Comparison of ENCODE assay signal across 8 mouse cellular contexts in genomic region chr6:92214773-92215449, GRCm38 (mm10). TPM values are rescaled to one million over a fixed set of nuclear protein-coding genes. Genes with fewer than 3 reads are reported as not detected.
DNase-seq lines count a peak whose midpoint lies in the region; ATAC-seq and TF ChIP-seq lines count a peak whose summit lies in the region.

TSS of gene Rbsn (minus strand) at chr6:92214925.

- H3K4me2 ChIP-seq in CH12.LX (ENCODE audit: insufficient read depth, low read depth, poor library complexity, severe bottlenecking), result peak within 1 kb of the TSS; percentile 70
- H3K4me2 ChIP-seq in forebrain, embryonic 11.5 days (ENCODE audit: low read depth, low read length, severe bottlenecking), result peak within 1 kb of the TSS; percentile 67
- peak within 1 kb of the TSS; percentile 78 for H3K4me2 ChIP-seq in heart, embryonic 16.5 days (ENCODE audit: low read depth, low read length)
- peak within 1 kb of the TSS; percentile 93 for H3K4me2 ChIP-seq in liver, embryonic 15.5 days
- H3K4me2 ChIP-seq in neural tube, embryonic 12.5 days (replicated peaks), result peak within 1 kb of the TSS; percentile 93

- H3K4me1 ChIP-seq in CH12.LX (ENCODE audit: control insufficient read depth in 1 of 2, insufficient read depth in 2 of 2), result peaks cover 2 to 14% of the 10 kb centered on the region in 2 experiments; a peak in 2 of 4 replicates
- peaks cover 5% of the 10 kb centered on the region for H3K4me1 ChIP-seq in forebrain, embryonic 11.5 days (replicated peaks; ENCODE audit: control insufficient read depth, insufficient read depth, low read length)
- H3K4me1 ChIP-seq in heart, embryonic 16.5 days (ENCODE audit: control insufficient read depth, insufficient read depth, low read length), result peaks cover 8% of the 10 kb centered on the region
- H3K4me1 ChIP-seq in liver, embryonic 15.5 days (replicated peaks), result peaks cover 23% of the 10 kb centered on the region
- peaks cover 8% of the 10 kb centered on the region for H3K4me1 ChIP-seq in neural tube, embryonic 12.5 days
- peaks cover 3% of the 10 kb centered on the region; the same call in 1 of the 2 replicates for H3K4me1 ChIP-seq in testis, adult 2 months (ENCODE audit: control insufficient read depth, insufficient read depth, low read length)

- DNase-seq in CH12.LX (ENCODE audit: extremely low read depth), result peak; percentile 92
- DNase-seq in c-Kit-positive CD71-positive TER-119-negative erythroid progenitor cells, embryonic 14.5 days (ENCODE audit: low read depth), result peak; percentile 90
- peak; percentile 96 for DNase-seq in forebrain, embryonic 11.5 days (ENCODE audit: low spot score)
- DNase-seq in kidney, postnatal 36 days, result peak; percentile 95 to 97

- TF ChIP-seq RAD21 in CH12.LX (IDR thresholded peaks at IDR 0.05; ENCODE audit: low read depth, low read length), result no peak

- H3K9me3 ChIP-seq in CH12.LX (replicated peaks; ENCODE audit: low read length), result no peaks in the 10 kb centered on the region
- no peaks in the 10 kb centered on the region for H3K9me3 ChIP-seq in forebrain, embryonic 11.5 days (ENCODE audit: control insufficient read depth, low read length)
- no peaks in the 10 kb centered on the region for H3K9me3 ChIP-seq in heart, embryonic 16.5 days (replicated peaks; ENCODE audit: control insufficient read depth, low read length)
- no peaks in the 10 kb centered on the region for H3K9me3 ChIP-seq in liver, embryonic 15.5 days (replicated peaks)
- H3K9me3 ChIP-seq in neural tube, embryonic 12.5 days, result no peaks in the 10 kb centered on the region

- peak within 1 kb of the TSS; percentile 67 for H3K9ac ChIP-seq in CH12.LX (ENCODE audit: insufficient read depth, low read depth)
- H3K9ac ChIP-seq in forebrain, embryonic 11.5 days (ENCODE audit: low read length), result peak within 1 kb of the TSS; percentile 92
- peak within 1 kb of the TSS; percentile 93 for H3K9ac ChIP-seq in heart, embryonic 16.5 days (ENCODE audit: low read length)
- peak within 1 kb of the TSS; percentile 84 for H3K9ac ChIP-seq in liver, embryonic 15.5 days
- H3K9ac ChIP-seq in neural tube, embryonic 12.5 days, result peak within 1 kb of the TSS; percentile 90

- no peak for TF ChIP-seq EP300 in CH12.LX (IDR thresholded peaks at IDR 0.05; ENCODE audit: low read length)

- peaks cover 20% of the 10 kb centered on the region for H3K79me2 ChIP-seq in CH12.LX (replicated peaks; ENCODE audit: control insufficient read depth, extremely low read depth, insufficient read depth, poor library complexity, severe bottlenecking)

- dilution Hi-C loops in CH12.LX (cut with MboI; ENCODE audit: extremely low pct_ligation_motif_present, extremely low pct_unique_long_range_greater_than_20kb, low sequenced_read_pairs), result no loop called here

- peak; percentile 95 for ATAC-seq in forebrain, embryonic 11.5 days (replicated peaks; ENCODE audit: low FRiP score)
- ATAC-seq in heart, embryonic 16.5 days (replicated peaks; ENCODE audit: extremely low read depth, insufficient read depth, low FRiP score), result peak; percentile 93
- ATAC-seq in liver, embryonic 15.5 days (ENCODE audit: insufficient read depth), result peak; percentile 95
- peak; percentile 95 for ATAC-seq in neural tube, embryonic 12.5 days (ENCODE audit: low FRiP score, low read depth)

- in situ Hi-C loops in CH12.LX (cut with MboI; ENCODE audit: low pct_ligation_motif_present, low pct_unique_long_range_greater_than_20kb, low sequenced_read_pairs), result no loop called here

- H3K27ac ChIP-seq in CH12.LX (ENCODE audit: insufficient read depth, low read depth), result peak within 1 kb of the TSS; percentile 48
- peak within 1 kb of the TSS; percentile 59 for H3K27ac ChIP-seq in forebrain, embryonic 11.5 days (ENCODE audit: low read depth, low read length)
- H3K27ac ChIP-seq in heart, embryonic 16.5 days (ENCODE audit: low read length), result peak within 1 kb of the TSS; percentile 59
- H3K27ac ChIP-seq in liver, embryonic 15.5 days (replicated peaks), result peak within 1 kb of the TSS; percentile 86
- H3K27ac ChIP-seq in neural tube, embryonic 12.5 days, result peak within 1 kb of the TSS; percentile 71; the same call in 1 of the 2 replicates
- peak within 1 kb of the TSS; percentile 92 for H3K27ac ChIP-seq in testis, adult 2 months (ENCODE audit: control insufficient read depth, insufficient read depth, low read depth, low read length)

- peaks cover 0 to 19% of the 10 kb centered on the region in 2 experiments for H3K36me3 ChIP-seq in CH12.LX (replicated peaks in 1 of 2; ENCODE audit: control insufficient read depth in 1 of 2, insufficient read depth in 1 of 2, low read length in 1 of 2)
- H3K36me3 ChIP-seq in forebrain, embryonic 11.5 days (ENCODE audit: control insufficient read depth, insufficient read depth, low read length), result no peaks in the 10 kb centered on the region
- peaks cover 4% of the 10 kb centered on the region; the same call in 1 of the 2 replicates for H3K36me3 ChIP-seq in heart, embryonic 16.5 days (ENCODE audit: control insufficient read depth, insufficient read depth)
- peaks cover 15% of the 10 kb centered on the region for H3K36me3 ChIP-seq in liver, embryonic 15.5 days (replicated peaks)
- H3K36me3 ChIP-seq in neural tube, embryonic 12.5 days, result peaks cover 5% of the 10 kb centered on the region; the same call in 1 of the 2 replicates
- H3K36me3 ChIP-seq in testis, adult 2 months (ENCODE audit: control insufficient read depth, insufficient read depth, low read length), result no peaks in the 10 kb centered on the region; the same call in 1 of the 2 replicates

- TF ChIP-seq POLR2A in CH12.LX (IDR thresholded peaks at IDR 0.05; ENCODE audit: low read depth, low read length), result peak; percentile 76
- TF ChIP-seq POLR2A in testis, adult 2 months (IDR thresholded peaks at IDR 0.05; ENCODE audit: control insufficient read depth, low read depth, low read length), result peak; percentile 88

- H3K4me3 ChIP-seq in CH12.LX (replicated peaks in 1 of 3; ENCODE audit: low read depth in 2 of 3, low read length in 2 of 3, poor library complexity in 1 of 3), result peak within 1 kb of the TSS; percentile 92 to 99 (median 97)
- peak within 1 kb of the TSS; percentile 95 for H3K4me3 ChIP-seq in forebrain, embryonic 11.5 days (ENCODE audit: low read depth, low read length)
- peak within 1 kb of the TSS; percentile 84 for H3K4me3 ChIP-seq in heart, embryonic 16.5 days (ENCODE audit: low read length)
- peak within 1 kb of the TSS; percentile 92 for H3K4me3 ChIP-seq in liver, embryonic 15.5 days (replicated peaks)
- H3K4me3 ChIP-seq in neural tube, embryonic 12.5 days, result peak within 1 kb of the TSS; percentile 91
- peak within 1 kb of the TSS; percentile 94 for H3K4me3 ChIP-seq in testis, adult 2 months (ENCODE audit: control insufficient read depth, low read depth, low read length)

- WGBS in forebrain, embryonic 11.5 days, result 11% methylated on average over 35 of the region's 35 CpGs
- 9% methylated on average over 35 of the region's 35 CpGs for WGBS in heart, embryonic 16.5 days
- WGBS in liver, embryonic 15.5 days (ENCODE audit: insufficient replicate concordance), result 10% methylated on average over 35 of the region's 35 CpGs
- 11% methylated on average over 35 of the region's 35 CpGs for WGBS in neural tube, embryonic 12.5 days

- H3K27me3 ChIP-seq in CH12.LX (replicated peaks), result peaks cover 14% of the 10 kb centered on the region
- no peaks in the 10 kb centered on the region for H3K27me3 ChIP-seq in forebrain, embryonic 11.5 days (ENCODE audit: control insufficient read depth, insufficient read depth, low read length)
- H3K27me3 ChIP-seq in heart, embryonic 16.5 days (ENCODE audit: control insufficient read depth, insufficient read depth, low read length), result no peaks in the 10 kb centered on the region
- no peaks in the 10 kb centered on the region for H3K27me3 ChIP-seq in liver, embryonic 15.5 days
- H3K27me3 ChIP-seq in neural tube, embryonic 12.5 days (replicated peaks), result no peaks in the 10 kb centered on the region
- H3K27me3 ChIP-seq in testis, adult 2 months (ENCODE audit: control insufficient read depth, insufficient read depth, low read length), result no peaks in the 10 kb centered on the region

- peak in 1 of 2 experiments; percentile 13; a peak in 1 of 4 replicates for TF ChIP-seq CTCF in CH12.LX (conservative IDR thresholded peaks at IDR 0.05 in 1 of 2, IDR thresholded peaks at IDR 0.05 in 1 of 2; ENCODE audit: low read depth in 2 of 2, low read length in 2 of 2)
- no peak for TF ChIP-seq CTCF in testis, adult 2 months (IDR thresholded peaks at IDR 0.05; ENCODE audit: control insufficient read depth, insufficient read depth, insufficient replicate concordance, low read depth, low read length)

TF ChIP-seq in CH12.LX, 34 proteins besides CTCF, POLR2A, EP300 and RAD21 (continues in another document):
- TF ChIP-seq CHD2 (IDR thresholded peaks at IDR 0.05; ENCODE audit: low read length) (no peak), SIN3A (IDR thresholded peaks at IDR 0.05; ENCODE audit: low read length) (peak; percentile 84), KAT2A (IDR thresholded peaks at IDR 0.05; ENCODE audit: insufficient replicate concordance, low read length) (peak; percentile 89; the same call in 1 of the 2 replicates), MXI1 (IDR thresholded peaks at IDR 0.05; ENCODE audit: low read depth, low read length) (peak; percentile 67), MAFK (IDR thresholded peaks at IDR 0.05; ENCODE audit: insufficient replicate concordance, low read length) (no peak), ZC3H11A (IDR thresholded peaks at IDR 0.05; ENCODE audit: low read depth, low read length) (no peak), MAZ (IDR thresholded peaks at IDR 0.05; ENCODE audit: low read depth, low read length) (no peak), SMC3 (IDR thresholded peaks at IDR 0.05; ENCODE audit: low read depth, low read length) (no peak), E2F4 (IDR thresholded peaks at IDR 0.05; ENCODE audit: insufficient replicate concordance, low read depth, low read length) (no peak), PAX5 (IDR thresholded peaks at IDR 0.05; ENCODE audit: low read length) (no peak), NELFE (IDR thresholded peaks at IDR 0.05; ENCODE audit: low read depth, low read length) (peak; percentile 82), ZMIZ1 (IDR thresholded peaks at IDR 0.05; ENCODE audit: low read depth, low read length) (peak; percentile 77; the same call in 1 of the 2 replicates), USF2 (conservative IDR thresholded peaks at IDR 0.05; ENCODE audit: low read depth, low read length) (no peak), ZKSCAN1 (IDR thresholded peaks at IDR 0.05; ENCODE audit: borderline replicate concordance, low read depth, low read length) (no peak)

RNA-seq across cellular contexts. Expression of gene Rbsn, which starts in this region (rescaled TPM):
- 11.5 and 11.7 TPM in 2 replicates for total RNA-seq in CH12.LX (2012; rRNA removed)
- total RNA-seq in CH12.LX (2014; rRNA removed), result 10.4 and 12.6 TPM in 2 replicates
- 11.8 and 12.3 TPM in 2 replicates for polyA plus RNA-seq in CH12.LX (2012; ENCODE audit: insufficient read length, low read depth)
- 20.0 and 22.2 TPM in 2 replicates for polyA plus RNA-seq in forebrain, embryonic 11.5 days (2014; fragmentation: Nextera tagmentation; extraction: Ambion mirVana)
- 12.9 and 13.9 TPM in 2 replicates for polyA plus RNA-seq in heart, embryonic 16.5 days (2015; fragmentation: Nextera tagmentation; extraction: Ambion mirVana)
- polyA plus RNA-seq in liver, embryonic 15.5 days (2015; fragmentation: Nextera tagmentation; extraction: Ambion mirVana), result 6.6 and 7.6 TPM in 2 replicates
- 36.0 and 36.4 TPM in 2 replicates for polyA plus RNA-seq in neural tube, embryonic 12.5 days (2016; fragmentation: Nextera tagmentation; extraction: Ambion mirVana)
- polyA plus RNA-seq in testis, adult 2 months (2012; rRNA removed), result 4.6 and 5.8 TPM in 2 replicates

Comparison
In these comparisons a context has a peak if more than half of its experiments do, and no peak if none do; other contexts are left out.
1. Peak in every context shown above with its lines: DNase-seq, ATAC-seq, H3K4me3 ChIP-seq and H3K27ac ChIP-seq.